In genomic region chr9:76322122-76323052, GRCm38 (mm10) we compare ENCODE assay signal across 8 mouse cellular contexts. TPM values are rescaled to one million over a fixed set of nuclear protein-coding genes. Genes with fewer than 3 reads are reported as not detected.
DNase-seq lines count a peak whose midpoint lies in the region; ATAC-seq and TF ChIP-seq lines count a peak whose summit lies in the region.

No protein-coding gene starts in this region.

- H3K9ac ChIP-seq in limb, embryonic 11.5 days (ENCODE audit: low read length), result no peak overlapping the region; the same call in 1 of the 2 replicates

- H3K27me3 ChIP-seq in limb, embryonic 11.5 days (ENCODE audit: control insufficient read depth, insufficient read depth, low read length), result peaks cover 11% of the 10 kb centered on the region
- no peaks in the 10 kb centered on the region for H3K27me3 ChIP-seq in kidney, adult 2 months (replicated peaks; ENCODE audit: control insufficient read depth, insufficient read depth, low read length)

- peaks cover 2% of the 10 kb centered on the region; the same call in 1 of the 2 replicates for H3K4me1 ChIP-seq in limb, embryonic 11.5 days (ENCODE audit: control insufficient read depth, insufficient read depth, low read length)
- H3K4me1 ChIP-seq in kidney, adult 2 months (ENCODE audit: control insufficient read depth, insufficient read depth, low read length), result no peaks in the 10 kb centered on the region

- peak; percentile 15 to 32 for DNase-seq in cerebellum, postnatal 14 days
- DNase-seq in right cerebral cortex, adult 2 months (ENCODE audit: low spot score in 2 of 2), result peak; percentile 7 to 32
- DNase-seq in right cerebral cortex, adult 18-20 months, result no peak
- peak; percentile 47 for DNase-seq in limb, embryonic 11.5 days (ENCODE audit: low spot score)
- DNase-seq in retina, embryonic 14.5 days (ENCODE audit: low spot score), result peak; percentile 35
- DNase-seq in adipocyte (ENCODE audit: low spot score), result no peak
- no peak for DNase-seq in kidney, adult 2 months

- 5% methylated on average over 24 of the region's 24 CpGs for WGBS in limb, embryonic 11.5 days
- WGBS in kidney, adult 2 months, result 6% methylated on average over 24 of the region's 24 CpGs

- TF ChIP-seq POLR2A in kidney, adult 2 months (IDR thresholded peaks at IDR 0.05; ENCODE audit: low read depth, low read length), result no peak

- no peaks in the 10 kb centered on the region for H3K36me3 ChIP-seq in limb, embryonic 11.5 days (ENCODE audit: control insufficient read depth, insufficient read depth, low read length)
- H3K36me3 ChIP-seq in kidney, adult 2 months (ENCODE audit: control insufficient read depth, insufficient read depth, low read length), result no peaks in the 10 kb centered on the region

- H3K4me2 ChIP-seq in limb, embryonic 11.5 days (ENCODE audit: low read depth, severe bottlenecking), result peak overlapping the region; percentile 82

- ATAC-seq in cerebellum, adult (ENCODE audit: insufficient number of reproducible peaks, low FRiP score, low TSS enrichment), result no peak
- no peak for ATAC-seq in limb, embryonic 11.5 days (ENCODE audit: insufficient number of reproducible peaks, low FRiP score, low TSS enrichment, low read depth)

- no peaks in the 10 kb centered on the region for H3K9me3 ChIP-seq in limb, embryonic 11.5 days (ENCODE audit: control insufficient read depth, low read length)

- no peak for TF ChIP-seq CTCF in kidney, adult 2 months (conservative IDR thresholded peaks at IDR 0.05; ENCODE audit: insufficient read depth, insufficient read length, low read depth, low read length)

- peak overlapping the region; percentile 40 for H3K4me3 ChIP-seq in limb, embryonic 11.5 days (ENCODE audit: low read depth, low read length)
- H3K4me3 ChIP-seq in kidney, adult 2 months (ENCODE audit: insufficient read depth, low read depth, low read length), result no peak overlapping the region

- H3K27ac ChIP-seq in limb, embryonic 11.5 days (replicated peaks; ENCODE audit: low read depth, low read length), result no peak overlapping the region
- no peak overlapping the region for H3K27ac ChIP-seq in kidney, adult 2 months (ENCODE audit: insufficient read depth, low read depth, low read length)

RNA-seq across cellular contexts. Expression of gene Hcrtr2, which starts 1.3 kb away (rescaled TPM):
- 0.44 and 0.47 TPM in 2 replicates for polyA plus RNA-seq in limb, embryonic 11.5 days (2014; fragmentation: Nextera tagmentation; extraction: Ambion mirVana)
- polyA plus RNA-seq in kidney, adult 2 months (2012; rRNA removed), result 0.04 TPM in 1 of 2 replicates, not detected in the other

Comparison
In these comparisons a context has a peak if more than half of its experiments do, and no peak if none do; other contexts are left out.
1. DNase-seq: peak in cerebellum, postnatal 14 days (2 of 2), right cerebral cortex, adult 2 months (2 of 2), limb, embryonic 11.5 days (single experiment) and retina, embryonic 14.5 days (single experiment); none in right cerebral cortex, adult 18-20 months (single experiment), adipocyte (single experiment) and kidney, adult 2 months (single experiment).